Mouse (Mus musculus) cerebellum, adult 11 months (tissue): ENCODE data around the gene Fam234a.
A peak's percentile ranks its signal among the peaks of the same experiment; 100 is the strongest.
"Not testable (repeated sequence)": the region's sequence is repeated elsewhere in the genome, so short reads cannot be mapped to it uniquely, and the experiment has no call there.

Source experiments
- DNase-seq: peaks from one replicate; pipeline ENCODE4 v3.0.0; 2022

The Fam234a gene

GRCm38 (mm10) chr17:26244101-26244841 lies at the start of gene Fam234a:
TSS of gene Fam234a (minus strand) at chr17:26244242.
- peak; percentile 89 for DNase-seq

GRCm38 (mm10) chr17:26289475-26289874 lies 45.4 kb upstream of the Fam234a start:
- no peak for DNase-seq

GRCm38 (mm10) chr17:26286199-26286955 lies 42.3 kb upstream of the Fam234a start:
- DNase-seq = peak; percentile 11

DNA sequence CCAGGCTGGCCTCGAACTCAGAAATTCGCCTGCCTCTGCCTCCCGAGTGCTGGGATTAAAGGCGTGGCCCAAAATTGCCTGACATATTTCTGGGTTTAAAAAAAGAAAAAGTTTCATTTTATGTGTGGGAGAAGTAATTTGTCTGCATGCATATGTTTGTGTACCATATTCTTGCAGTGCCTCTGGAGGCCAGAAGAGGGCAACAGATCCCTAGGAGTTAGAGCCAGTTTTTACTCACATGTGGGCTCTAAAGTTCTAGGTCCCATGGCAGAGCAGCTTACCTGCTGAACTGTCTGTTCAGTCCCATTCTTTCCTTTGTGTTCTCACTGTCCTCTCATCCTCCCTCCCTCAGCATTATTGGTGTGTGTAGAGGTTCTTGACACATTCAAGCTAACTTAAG lies 32.7 kb upstream of the Fam234a start:
- no peak for DNase-seq

DNA sequence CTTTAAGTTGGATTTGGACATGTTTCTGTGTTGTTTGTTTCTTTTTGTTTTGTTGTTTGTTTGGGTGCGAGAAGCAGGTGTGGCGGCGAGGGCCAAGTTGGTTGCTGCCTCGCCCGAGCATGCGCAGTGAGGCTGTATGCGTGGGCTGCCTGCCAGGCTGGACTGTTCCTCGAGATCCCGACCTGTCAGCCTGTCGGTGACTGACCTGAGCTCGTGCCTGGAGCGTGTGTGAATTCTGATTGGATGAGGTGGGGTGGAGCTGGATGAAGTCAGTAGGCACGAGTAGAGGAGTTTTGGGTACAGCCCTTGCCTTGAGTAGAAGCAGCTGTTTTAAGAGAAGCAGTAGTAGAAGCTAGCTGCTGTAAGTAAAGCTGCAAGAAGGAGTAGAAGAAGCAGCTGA lies 31.9 kb upstream of the Fam234a start:
- no peak for DNase-seq

DNA sequence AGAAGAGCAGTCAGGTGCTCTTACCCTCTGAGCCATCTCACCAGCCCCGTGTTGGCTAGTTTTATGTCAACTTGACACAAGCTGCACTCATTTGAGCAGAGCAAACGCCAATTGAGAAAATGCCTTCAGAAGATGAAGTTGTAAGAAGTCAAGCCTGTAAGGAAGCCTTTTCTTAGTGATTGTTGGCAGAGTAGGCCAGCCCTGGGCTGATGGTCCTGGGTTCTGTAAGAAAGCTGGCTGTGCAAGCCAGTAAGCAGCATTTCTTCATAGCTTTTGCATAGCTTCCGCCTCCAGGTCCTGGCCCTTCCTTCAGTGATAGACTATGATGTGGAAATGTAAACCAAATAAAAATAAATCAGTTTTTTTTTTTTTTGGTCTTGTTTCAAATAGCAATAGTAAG lies 28.5 kb upstream of the Fam234a start:
- DNase-seq = no peak

DNA sequence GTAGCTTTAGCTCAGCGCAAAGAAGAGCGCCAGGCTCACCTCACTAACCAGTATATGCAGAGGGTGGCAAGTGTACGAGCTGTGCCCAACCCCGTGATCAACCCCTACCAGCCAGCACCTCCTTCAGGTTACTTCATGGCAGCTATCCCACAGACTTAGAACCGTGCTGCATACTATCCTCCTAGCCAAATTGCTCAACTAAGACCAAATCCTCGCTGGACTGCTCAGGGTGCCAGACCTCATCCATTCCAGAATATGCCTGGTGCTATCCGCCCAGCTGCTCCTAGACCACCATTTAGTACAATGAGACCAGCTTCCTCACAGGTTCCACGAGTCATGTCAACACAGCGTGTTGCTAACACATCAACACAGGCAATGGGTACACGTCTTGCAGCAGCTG lies 25.5 kb upstream of the Fam234a start:
- not testable (repeated sequence) for DNase-seq

- no peak for DNase-seq
Measured at GRCm38 (mm10) chr17:26268851-26269250, 24.8 kb upstream of the Fam234a start.

DNA sequence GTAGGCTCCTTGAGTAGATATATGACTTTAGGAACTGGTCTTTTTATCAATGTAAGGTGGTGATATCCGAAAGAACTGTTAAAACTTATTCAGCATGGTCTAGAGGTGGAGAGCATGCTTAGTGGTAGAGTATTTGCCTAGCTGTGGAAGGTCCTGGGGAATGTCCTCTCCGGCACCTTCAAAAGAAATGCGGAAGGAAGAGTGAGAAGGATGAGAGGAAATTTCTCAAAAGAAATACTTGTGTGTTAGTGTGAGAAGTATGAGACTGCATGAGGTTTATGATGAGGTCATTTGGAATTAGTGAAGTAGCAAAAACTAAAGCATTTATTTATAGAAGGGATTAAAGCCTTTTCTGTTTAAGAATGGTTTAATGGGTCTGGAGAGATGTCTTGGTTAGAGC lies 18.3 kb upstream of the Fam234a start:
- DNase-seq = no peak

- DNase-seq = no peak
Measured at GRCm38 (mm10) chr17:26261826-26262225, 17.8 kb upstream of the Fam234a start.

- no peak for DNase-seq
Measured at GRCm38 (mm10) chr17:26255313-26255712, 11.3 kb upstream of the Fam234a start.

GRCm38 (mm10) chr17:26253399-26253798 lies 9.4 kb upstream of the Fam234a start:
- no peak for DNase-seq

GRCm38 (mm10) chr17:26252539-26253251 lies 8.7 kb upstream of the Fam234a start, which contains the start of gene Luc7l:
TSS of gene Luc7l (plus strand) at chr17:26252896.
- peak; percentile 87 for DNase-seq

- no peak for DNase-seq
Measured at GRCm38 (mm10) chr17:26251886-26252538, 8.0 kb upstream of the Fam234a start.

- DNase-seq = no peak
Measured at GRCm38 (mm10) chr17:26243471-26244100, 456 bp downstream of the Fam234a start.

- DNase-seq = no peak
Measured at GRCm38 (mm10) chr17:26240990-26241389, 3.1 kb downstream of the Fam234a start.

GRCm38 (mm10) chr17:26240120-26240790 lies 3.8 kb downstream of the Fam234a start:
- no peak for DNase-seq

DNA sequence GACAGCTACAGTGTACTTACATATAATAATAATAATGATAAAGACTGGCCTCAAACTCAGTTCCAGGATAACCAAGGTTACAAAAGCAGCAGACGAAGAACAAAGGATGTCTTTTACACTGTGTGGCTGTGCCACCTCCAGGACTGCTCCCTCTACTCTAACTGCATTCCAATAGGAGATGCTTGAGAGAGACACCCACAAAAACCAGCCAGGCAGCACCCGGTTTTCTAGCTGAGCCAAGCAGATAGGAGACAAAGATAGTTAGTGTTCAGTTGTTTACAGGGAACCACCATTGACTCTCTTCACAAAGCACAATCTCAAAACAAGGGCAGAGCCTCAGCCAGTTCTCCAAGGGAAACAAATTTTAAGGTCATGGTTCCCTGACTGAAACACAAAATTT lies 4.5 kb downstream of the Fam234a start:
- DNase-seq = no peak

GRCm38 (mm10) chr17:26237667-26238066 lies 6.4 kb downstream of the Fam234a start:
- DNase-seq = no peak

DNA sequence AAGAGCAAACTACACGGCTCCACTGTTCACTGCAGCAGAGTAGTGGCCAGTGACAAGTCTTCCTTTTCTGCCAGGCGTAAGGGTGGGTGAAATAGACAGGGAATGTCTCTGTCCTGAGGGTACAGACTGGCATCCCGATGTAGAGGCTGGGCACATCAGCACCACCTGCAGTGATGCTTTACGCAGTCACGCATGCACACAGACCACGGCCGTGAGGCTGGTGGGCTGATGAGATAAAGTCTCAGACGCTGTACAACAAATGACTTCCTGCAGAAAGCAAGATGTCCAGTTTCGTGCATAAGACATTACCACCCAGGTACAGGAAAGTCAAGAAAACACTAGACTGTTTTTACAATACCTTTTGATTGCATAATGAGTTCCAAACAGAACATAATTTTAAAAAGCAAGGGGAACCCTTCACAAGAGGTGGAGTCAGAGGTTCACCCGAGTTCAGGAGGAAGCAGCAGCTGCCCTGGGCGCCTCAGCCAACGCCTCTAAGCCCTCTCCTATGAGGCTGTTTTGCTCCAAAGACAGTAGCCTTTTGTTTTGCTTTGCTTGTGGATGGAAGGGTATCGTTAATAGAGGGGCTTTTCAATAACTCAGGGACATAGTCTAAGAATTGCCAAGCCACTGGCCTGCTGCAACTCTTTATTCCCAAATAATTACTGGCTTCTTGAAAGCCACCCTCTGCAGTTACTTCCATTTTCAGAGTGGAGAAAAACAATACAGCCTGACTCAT lies 8.8 kb downstream of the Fam234a start:
- DNase-seq = no peak

- DNase-seq = no peak
Measured at GRCm38 (mm10) chr17:26234386-26234785, 9.7 kb downstream of the Fam234a start.
